Mouse (Mus musculus) forebrain, embryonic 11.5 days (tissue): ENCODE measurements around the gene Ttc8. TPM values are rescaled to one million over a fixed set of nuclear protein-coding genes. Genes with fewer than 3 reads are reported as not detected.

Source experiments
- ATAC-seq: fragments of 200-750 bp; cut with Nextera tagmentation; replicated peaks from 2 replicates; pipeline ENCODE4 v1.8.0; 2017; ENCODE audit warnings: moderate TSS enrichment; ENCODE audit not compliant: low FRiP score
- DNase-seq: peaks from one replicate; pipeline ENCODE4 v3.0.0-alpha.2; 2017; ENCODE audit warnings: low spot score
- H3K27ac ChIP-seq: fragments of 300-500 bp; sonication (generic); 2 replicates; pipeline ENCODE4 v1.5.1; 2014; ENCODE audit warnings: low read depth, low read length
- H3K27me3 ChIP-seq: fragments of 300-500 bp; sonication (generic); 2 replicates; pipeline ENCODE4 v1.6.1; 2014; ENCODE audit warnings: mild to moderate bottlenecking, low read length, mixed read lengths; ENCODE audit not compliant: control insufficient read depth, insufficient read depth
- H3K36me3 ChIP-seq: fragments of 300-500 bp; sonication (generic); 2 replicates; pipeline ENCODE4 v1.6.1; 2014; ENCODE audit warnings: mild to moderate bottlenecking, low read length, moderate library complexity, mixed read lengths; ENCODE audit not compliant: control insufficient read depth, insufficient read depth
- H3K4me1 ChIP-seq: fragments of 300-500 bp; sonication (generic); replicated peaks from 2 replicates; pipeline ENCODE4 v1.6.1; 2014; ENCODE audit warnings: low read length, mixed read lengths; ENCODE audit not compliant: control insufficient read depth, insufficient read depth
- H3K4me2 ChIP-seq: fragments of 300-500 bp; sonication (generic); 2 replicates; pipeline ENCODE4 v1.6.1; 2014; ENCODE audit warnings: low read depth, mild to moderate bottlenecking, low read length, moderate library complexity, mixed read lengths; ENCODE audit not compliant: severe bottlenecking
- H3K4me3 ChIP-seq: fragments of 300-500 bp; sonication (generic); 2 replicates; pipeline ENCODE4 v1.5.1; 2014; ENCODE audit warnings: low read depth, low read length
- H3K9ac ChIP-seq: fragments of 300-500 bp; sonication (generic); 2 replicates; pipeline ENCODE4 v1.6.1; 2014; ENCODE audit warnings: low read length
- H3K9me3 ChIP-seq: fragments of 300-500 bp; sonication (generic); 2 replicates; pipeline ENCODE4 v1.6.1; 2016; ENCODE audit warnings: low read length, mixed read lengths; ENCODE audit not compliant: control insufficient read depth
- WGBS: fragments of 180-500 bp; shearing (Covaris S2); extraction: QIAGEN DNeasy Blood & Tissue Kit; methylation state at CpG from one replicate; pipeline ENCODE4 v1.1.7; 2014; 5-methylcytosine and 5-hydroxymethylcytosine counted together
- polyA plus RNA-seq: library from polyadenylated mRNA; unstranded; fragments of >200 nt; fragmentation: Nextera tagmentation; extraction: Ambion mirVana; gene quantifications from 2 replicates; pipeline ENCODE4 v1.2.1, GENCODE M21; 2014

Ttc8 gene
- polyA plus RNA-seq, 1 experiment from 2014 or later, result 48.3 TPM

DNA sequence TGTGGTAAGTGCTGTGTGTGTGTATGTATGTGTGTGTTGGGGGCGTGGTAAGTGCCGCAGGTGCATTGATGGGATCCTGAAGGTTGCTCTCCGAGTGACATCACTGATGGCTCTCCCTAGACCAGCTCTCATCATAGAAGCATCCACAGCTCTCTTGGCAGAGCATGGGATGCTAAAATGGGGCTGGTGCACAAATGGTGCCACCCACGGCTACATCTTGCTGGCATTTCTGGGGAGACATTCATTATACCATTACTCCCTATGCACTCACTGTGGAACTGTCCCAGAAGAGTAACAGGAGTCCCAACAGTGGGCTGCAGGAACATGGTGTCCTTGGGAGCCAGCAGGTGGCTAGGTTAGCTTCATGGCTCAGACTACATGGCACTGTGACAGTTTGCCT is 95.5 kb downstream of the Ttc8 start:
- WGBS, result 94% methylated on average over 4 of the region's 4 CpGs
- ATAC-seq (no peak), DNase-seq (no peak)
- no peaks in the 10 kb centered on the region for H3K9me3 ChIP-seq
- H3K27ac ChIP-seq, result no peak overlapping the region
- no peaks in the 10 kb centered on the region for H3K36me3 ChIP-seq
- H3K4me2 ChIP-seq, result no peak overlapping the region
- no peak overlapping the region for H3K9ac ChIP-seq
- H3K4me3 ChIP-seq, result no peak overlapping the region
- peaks cover 7% of the 10 kb centered on the region; the same call in 1 of the 2 replicates for H3K4me1 ChIP-seq
- H3K27me3 ChIP-seq, result no peaks in the 10 kb centered on the region

DNA sequence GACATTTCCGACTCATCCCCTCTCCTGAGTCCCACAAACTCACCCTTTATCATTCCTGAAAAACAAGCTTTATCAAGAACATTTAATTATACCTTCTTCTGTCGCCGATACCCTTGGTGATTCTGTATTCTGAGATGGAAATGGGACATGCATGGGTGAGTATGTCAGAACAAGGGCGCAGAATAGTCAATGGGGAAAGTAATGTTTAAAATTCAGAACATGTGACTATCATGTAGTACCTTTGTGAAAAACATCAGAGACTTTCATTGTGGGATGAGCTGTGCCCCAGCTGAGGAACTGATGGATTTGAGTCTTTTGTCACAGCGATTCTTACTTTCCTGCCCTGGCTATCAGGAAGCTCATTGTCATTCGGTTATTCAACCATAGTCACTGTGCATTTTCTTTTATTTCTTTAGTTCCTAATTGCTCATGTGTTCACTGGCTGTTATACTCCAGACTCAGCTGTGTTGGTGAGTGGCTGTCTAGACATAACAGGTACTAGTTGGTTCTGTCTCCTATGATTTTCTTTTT is 104.1 kb downstream of the Ttc8 start:
- WGBS, result 77% methylated on average over 6 of the region's 6 CpGs
- H3K9ac ChIP-seq, result no peak overlapping the region
- no peak overlapping the region for H3K27ac ChIP-seq
- H3K36me3 ChIP-seq, result no peaks in the 10 kb centered on the region
- H3K4me1 ChIP-seq, result no peaks in the 10 kb centered on the region
- no peaks in the 10 kb centered on the region for H3K27me3 ChIP-seq
- H3K4me3 ChIP-seq, result no peak overlapping the region
- ATAC-seq (no peak), DNase-seq (no peak)
- no peak overlapping the region for H3K4me2 ChIP-seq
- no peaks in the 10 kb centered on the region for H3K9me3 ChIP-seq

GRCm38 (mm10) chr12:99026291-99026690 is 105.9 kb downstream of the Ttc8 start:
- Histone ChIP-seq H3K36me3 (no peaks in the 10 kb centered on the region), H3K4me3 (no peak overlapping the region), H3K4me1 (no peaks in the 10 kb centered on the region), H3K27me3 (peaks cover 2% of the 10 kb centered on the region; the same call in 1 of the 2 replicates), H3K27ac (no peak overlapping the region), H3K9me3 (no peaks in the 10 kb centered on the region), H3K4me2 (no peak overlapping the region), H3K9ac (no peak overlapping the region)
- DNase-seq (no peak), ATAC-seq (no peak)
- WGBS, result 88% methylated on average over 2 of the region's 2 CpGs

GRCm38 (mm10) chr12:99028665-99029064 is 108.3 kb downstream of the Ttc8 start:
- no peak for ATAC-seq
- no peak overlapping the region for H3K27ac ChIP-seq

DNA sequence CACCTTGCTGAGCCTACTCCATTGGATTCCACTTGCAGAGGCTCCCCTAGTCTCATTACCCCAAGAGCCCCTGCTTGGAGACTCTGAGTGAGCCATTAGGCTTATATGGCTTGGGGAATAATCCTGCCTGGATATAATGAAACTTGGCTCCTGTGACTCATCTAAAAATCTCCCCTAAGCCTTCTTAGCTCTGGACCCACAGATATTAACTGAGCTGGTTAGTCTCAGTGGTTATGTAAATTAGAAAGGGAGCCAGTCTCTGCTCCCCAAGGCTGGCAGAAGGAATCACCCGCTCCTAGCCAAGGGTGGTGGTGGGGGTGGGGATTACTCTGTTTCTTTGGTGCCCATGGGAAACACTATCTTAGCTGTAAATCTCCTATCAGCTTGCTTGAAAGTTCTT is 109.6 kb downstream of the Ttc8 start:
- H3K27ac ChIP-seq, result no peak overlapping the region
- H3K4me1 ChIP-seq, result no peaks in the 10 kb centered on the region
- H3K36me3 ChIP-seq, result no peaks in the 10 kb centered on the region
- DNase-seq, result no peak
- H3K4me3 ChIP-seq, result no peak overlapping the region
- no peak overlapping the region for H3K4me2 ChIP-seq
- 45% methylated on average over 1 of the region's 1 CpGs for WGBS
- H3K9me3 ChIP-seq, result no peaks in the 10 kb centered on the region
- peaks cover 9% of the 10 kb centered on the region for H3K27me3 ChIP-seq
- no peak overlapping the region for H3K9ac ChIP-seq
- ATAC-seq, result no peak

More at GRCm38 (mm10) chr12:99028665-99029064, 108.3 kb downstream of the Ttc8 start:
- no peak overlapping the region for H3K4me3 ChIP-seq
- DNase-seq, result no peak
- no peak overlapping the region for H3K4me2 ChIP-seq
- peaks cover 6% of the 10 kb centered on the region for H3K27me3 ChIP-seq
- no peaks in the 10 kb centered on the region for H3K36me3 ChIP-seq
- no peak overlapping the region for H3K9ac ChIP-seq
- 61% methylated on average over 5 of the region's 5 CpGs for WGBS
- H3K4me1 ChIP-seq, result no peaks in the 10 kb centered on the region
- no peaks in the 10 kb centered on the region for H3K9me3 ChIP-seq

Other genes with a start within 250 kb of the Ttc8 start
- 12.0 and 12.8 TPM in 2 replicates for gene Ptpn21, start 183.2 kb upstream of the Ttc8 start, polyA plus RNA-seq
- 176 and 179 TPM in 2 replicates for gene Zc3h14, start 173.6 kb upstream of the Ttc8 start, polyA plus RNA-seq
- 30.8 and 34.9 TPM in 2 replicates for gene Eml5, start 19.1 kb upstream of the Ttc8 start, polyA plus RNA-seq